Mouse (Mus musculus) ES-Bruce4 (cell line): ENCODE results near the gene Ube2e3.

ENCODE experiments used
- CTCF ChIP-seq: IDR thresholded peaks from one replicate; pipeline ENCODE4 v1.8.1; 2011; ENCODE audit warnings: low read depth, low read length
- POLR2A ChIP-seq: IDR thresholded peaks from one replicate; pipeline ENCODE4 v1.8.1; 2011; ENCODE audit warnings: low read length; ENCODE audit not compliant: insufficient read depth

- TF ChIP-seq CTCF (no peak), POLR2A (no peak)
These were observed 22.2 kb upstream of the Ube2e3 start for GRCm38 (mm10) chr2:78845717-78846116.
